Mouse (Mus musculus) heart, postnatal 14 days (tissue): Measurements from ENCODE around the gene 1700020N01Rik. TPM values are rescaled to one million over a fixed set of nuclear protein-coding genes. Genes with fewer than 3 reads are reported as not detected.

Experiments
- DNase-seq, 2 experiments: peaks; one replicate each; pipeline ENCODE4 v3.0.0; 2021 to 2022
- intact Hi-C: fragments of 180-260 bp; cut with DNase I; formaldehyde crosslinking; loops from one replicate; pipeline ENCODE4 v1.15.1; 2025
- total RNA-seq, 2 experiments: library from RNA; stranded (reverse); gene quantifications; 2 replicates each; pipeline ENCODE4 v1.2.3; 2021

Gene 1700020N01Rik
- total RNA-seq, 2 experiments from 2014 or later, result not detected

GRCm38 (mm10) chr10:21588007-21588852, 4.7 kb upstream of the 1700020N01Rik start:
- intact Hi-C loops, result no loop called here
- no peak for DNase-seq

- peak; percentile 66 to 74 for DNase-seq
- intact Hi-C loops, result loop anchor here (2.0 to 5.0 kb wide), 3 partner anchors 76 to 396 kb away; no protein-coding TSS in a partner anchor
Observed at GRCm38 (mm10) chr10:21600931-21601330, 8.0 kb downstream of the 1700020N01Rik start.

GRCm38 (mm10) chr10:21604476-21604875, 11.5 kb downstream of the 1700020N01Rik start:
- no peak for DNase-seq
- intact Hi-C loops, result loop anchor here (5.0 kb wide), 2 partner anchors 73 to 137 kb away; no protein-coding TSS in a partner anchor

- DNase-seq, result peak; percentile 66 to 74
- intact Hi-C loops, result no loop called here
Observed at GRCm38 (mm10) chr10:21605011-21605571, 12.1 kb downstream of the 1700020N01Rik start.

GRCm38 (mm10) chr10:21605601-21606000, 12.7 kb downstream of the 1700020N01Rik start:
- DNase-seq, result no peak
- intact Hi-C loops, result no loop called here

- no peak for DNase-seq
- intact Hi-C loops, result no loop called here
Observed at GRCm38 (mm10) chr10:21606931-21607330, 14.0 kb downstream of the 1700020N01Rik start.

- intact Hi-C loops, result no loop called here
- no peak for DNase-seq
Observed at GRCm38 (mm10) chr10:21609583-21609982, 16.6 kb downstream of the 1700020N01Rik start.

DNA sequence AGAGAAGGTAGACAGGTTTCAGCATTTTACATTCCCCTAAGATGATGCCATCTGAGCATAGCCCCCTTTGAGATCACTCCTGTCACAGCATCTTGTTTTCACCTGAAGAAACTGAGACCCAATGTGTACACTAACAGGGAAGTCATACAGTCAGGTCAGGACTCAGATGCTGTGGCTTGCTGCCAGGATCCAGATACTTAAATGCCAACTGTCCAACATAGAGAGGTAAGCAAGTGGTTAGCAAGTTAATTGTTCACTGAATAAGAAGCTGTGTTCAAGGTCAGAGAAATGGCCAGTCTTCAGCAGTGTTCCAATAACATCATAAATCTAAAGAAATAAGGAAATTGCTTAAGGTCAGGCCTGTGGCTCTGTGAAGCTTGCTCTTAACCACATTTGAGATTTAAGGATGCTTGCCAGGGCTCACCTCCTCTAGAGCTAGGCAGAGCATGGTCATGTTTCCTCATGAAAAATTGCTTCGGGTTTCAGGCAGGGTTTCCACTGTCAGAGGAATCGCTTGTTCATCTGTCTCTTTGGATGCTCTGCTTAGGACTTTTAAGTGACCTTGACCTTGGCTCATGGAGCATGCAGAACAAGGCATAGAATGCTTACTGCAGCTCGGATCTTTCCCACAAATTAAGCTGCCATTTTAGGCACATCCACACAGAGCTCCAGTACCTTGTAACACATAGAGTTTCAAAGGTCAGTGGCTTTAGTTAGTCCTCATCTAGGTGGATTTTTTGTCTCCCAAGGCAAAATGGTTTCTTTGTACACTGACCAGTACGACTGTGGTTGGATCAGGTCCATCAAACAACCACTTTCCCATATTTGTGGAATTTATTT, 20.3 kb downstream of the 1700020N01Rik start:
- intact Hi-C loops, result no loop called here
- DNase-seq, result no peak

- no peak for DNase-seq
- intact Hi-C loops, result no loop called here
Observed at GRCm38 (mm10) chr10:21614520-21614919, 21.6 kb downstream of the 1700020N01Rik start.

- intact Hi-C loops, result no loop called here
- no peak for DNase-seq
Observed at GRCm38 (mm10) chr10:21618745-21619508, 26.0 kb downstream of the 1700020N01Rik start.

DNA sequence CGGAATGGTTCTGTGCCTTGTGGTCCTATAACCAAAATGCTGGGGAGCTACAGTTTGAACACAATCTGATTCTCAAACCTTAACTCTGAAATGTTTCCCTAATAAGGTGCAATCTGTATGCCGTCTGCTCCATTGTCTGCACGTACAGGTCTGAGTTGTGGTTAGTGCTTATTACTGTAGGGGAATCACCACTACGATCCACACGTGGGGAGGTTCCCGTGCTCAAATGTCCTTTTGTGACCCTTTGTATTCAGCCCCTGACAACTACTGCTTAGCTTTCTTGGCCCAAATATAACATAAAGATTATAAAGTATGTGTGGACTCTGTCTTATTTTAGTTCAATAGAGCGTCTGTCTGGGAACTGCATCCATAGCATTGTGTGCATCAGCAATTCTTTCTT, 29.1 kb downstream of the 1700020N01Rik start:
- no peak for DNase-seq
- intact Hi-C loops, result no loop called here

DNA sequence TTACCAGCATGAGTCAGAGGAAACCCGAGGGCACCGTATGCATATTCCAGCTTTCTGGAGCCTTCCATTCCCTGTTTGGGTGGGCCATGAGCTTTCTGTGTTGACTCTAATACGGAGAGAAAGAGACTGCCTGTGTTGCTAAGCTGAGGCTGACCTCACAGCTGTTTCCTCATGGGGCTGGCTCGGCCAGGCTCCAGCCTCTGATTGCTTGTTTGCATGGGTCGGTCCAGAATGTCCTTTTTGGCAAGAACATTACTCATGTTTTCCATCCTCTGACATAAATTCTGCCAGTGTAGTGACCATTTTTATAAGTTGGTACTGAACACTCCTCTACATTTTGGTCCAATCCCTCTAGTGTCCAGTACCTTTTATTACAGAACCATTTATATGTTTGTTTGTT, 35.6 kb downstream of the 1700020N01Rik start:
- peak; percentile 83 for DNase-seq
- intact Hi-C loops, result no loop called here

DNA sequence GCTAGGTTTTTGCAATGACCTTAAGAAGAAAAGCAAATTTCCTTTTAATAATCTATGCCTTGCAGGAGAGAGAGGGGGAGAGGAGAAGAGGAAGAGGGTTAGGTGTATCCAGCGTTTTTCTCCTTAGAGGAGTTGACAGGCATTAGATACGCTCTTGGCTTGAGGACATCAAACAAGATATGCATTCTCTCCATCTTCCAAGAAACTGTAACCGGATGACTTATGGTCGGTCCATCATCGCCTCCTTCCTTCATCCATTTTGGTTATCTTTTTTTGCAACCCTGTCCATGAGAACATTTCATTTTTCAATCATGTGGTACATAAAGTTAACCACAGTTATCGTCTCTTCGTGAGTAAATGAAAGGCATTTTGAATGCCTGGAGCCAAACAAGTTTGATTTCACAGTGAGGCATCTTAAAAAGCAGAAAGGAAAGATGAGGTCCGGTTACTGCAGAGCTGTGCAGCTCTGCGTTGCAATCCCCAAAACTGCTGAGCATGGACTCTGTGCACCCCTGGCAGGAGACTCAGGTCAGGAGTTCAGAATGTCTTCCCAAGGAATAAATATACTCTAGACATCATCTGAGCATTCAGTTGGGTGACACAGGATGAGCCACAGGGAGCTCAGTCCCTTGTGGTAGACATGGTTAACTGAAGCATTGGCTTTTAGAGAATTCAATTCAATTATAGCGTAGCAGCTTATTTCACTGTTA, 36.2 kb downstream of the 1700020N01Rik start:
- intact Hi-C loops, result no loop called here
- DNase-seq, result no peak

DNA sequence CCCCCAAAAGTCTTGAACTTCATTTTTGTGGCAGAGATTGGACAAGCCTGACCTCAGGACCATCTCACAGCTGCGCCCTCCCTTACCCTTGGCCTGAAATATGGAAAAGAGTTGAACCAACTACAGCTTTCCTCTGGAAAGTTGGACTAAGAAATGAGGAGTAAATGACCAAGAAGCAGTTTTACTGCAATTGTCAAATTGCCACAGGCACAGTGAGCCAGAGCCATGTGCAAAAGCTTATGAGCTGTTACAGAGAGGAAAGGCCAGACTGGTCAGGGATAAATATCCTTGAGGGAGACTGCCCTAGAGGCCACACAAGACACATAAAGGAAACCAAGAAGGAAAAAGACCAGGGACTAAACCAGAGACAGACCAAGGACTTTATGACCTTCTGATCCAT, 38.5 kb downstream of the 1700020N01Rik start:
- intact Hi-C loops, result loop anchor here (2.0 kb wide), 1 partner anchor 37 kb away; no protein-coding TSS in a partner anchor
- no peak for DNase-seq

- no peak for DNase-seq
- intact Hi-C loops, result no loop called here
Observed at GRCm38 (mm10) chr10:21632687-21633086, 39.7 kb downstream of the 1700020N01Rik start.

DNA sequence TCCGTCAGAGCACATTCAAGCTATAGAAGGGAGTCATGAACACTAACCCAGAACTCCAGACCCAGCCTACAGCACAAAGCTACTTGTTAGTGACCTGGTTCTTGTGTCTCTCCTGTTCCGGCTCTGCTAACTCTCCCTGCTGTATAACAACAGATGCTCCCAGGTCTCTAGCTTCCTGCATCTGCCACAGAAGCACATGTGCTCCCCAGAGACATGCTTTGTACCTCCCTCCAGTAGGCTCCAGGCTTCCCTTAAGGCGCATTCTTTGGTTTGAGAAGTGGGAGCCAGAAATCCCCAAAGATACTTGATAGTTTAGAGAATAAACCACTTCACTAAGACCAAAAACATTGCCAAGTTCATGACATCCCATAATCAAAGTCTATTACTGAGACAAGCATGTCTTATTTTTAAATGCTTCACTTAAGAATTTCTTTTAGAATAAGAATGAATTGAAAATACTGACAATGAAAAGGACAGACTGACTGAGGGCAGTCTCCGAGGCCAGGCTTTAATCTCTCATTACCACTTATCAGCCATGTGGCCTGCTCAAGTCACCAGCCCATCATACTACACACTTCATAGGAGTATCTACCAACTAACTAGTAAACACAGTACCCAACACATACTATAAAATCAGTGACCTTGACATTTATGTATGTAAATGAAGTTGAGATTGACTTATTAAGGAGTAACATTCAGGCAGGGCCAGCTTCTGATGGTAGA, 43.2 kb downstream of the 1700020N01Rik start:
- no peak for DNase-seq
- intact Hi-C loops, result no loop called here

GRCm38 (mm10) chr10:21636711-21637081, 43.8 kb downstream of the 1700020N01Rik start:
- intact Hi-C loops, result no loop called here
- peak; percentile 58 to 76 for DNase-seq

DNA sequence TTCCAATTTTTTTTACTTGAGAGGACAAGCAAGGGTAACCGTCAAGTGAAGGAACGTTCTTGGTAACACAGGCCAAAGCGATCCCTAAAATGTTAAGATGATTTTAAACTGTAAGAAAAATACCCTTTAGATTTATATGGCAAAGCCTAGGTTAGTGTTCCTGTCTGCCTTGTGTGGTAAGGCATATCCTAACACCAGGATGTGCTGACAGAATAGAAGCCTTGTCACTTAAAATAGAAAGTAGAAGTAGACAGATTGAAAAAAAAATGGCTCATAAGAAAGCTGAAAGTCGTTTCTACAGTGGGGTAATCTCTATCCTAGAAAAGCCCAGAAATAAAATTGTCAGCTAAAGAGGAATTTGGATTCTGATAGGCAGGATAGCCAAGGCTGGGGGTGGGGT, 58.4 kb downstream of the 1700020N01Rik start:
- intact Hi-C loops, result no loop called here

More for the DNA sequence above, 58.4 kb downstream of the 1700020N01Rik start:
- DNase-seq, result no peak
